Mouse (Mus musculus) midbrain, embryonic 12.5 days (tissue): ENCODE results near the gene Catsper2. TPM values are rescaled to one million over a fixed set of nuclear protein-coding genes. Genes with fewer than 3 reads are reported as not detected.

Experiments
- ATAC-seq: fragments of 200-750 bp; cut with Nextera tagmentation; 2 replicates; pipeline ENCODE4 v1.8.0; 2017; ENCODE audit warnings: low read depth, moderate TSS enrichment, moderate library complexity; ENCODE audit not compliant: low FRiP score
- H3K27ac ChIP-seq: fragments of 300-500 bp; sonication (generic); replicated peaks from 2 replicates; pipeline ENCODE4 v1.5.1; 2016; ENCODE audit warnings: mild to moderate bottlenecking
- H3K27me3 ChIP-seq: fragments of 300-500 bp; sonication (generic); 2 replicates; pipeline ENCODE4 v1.6.1; 2016; ENCODE audit warnings: mild to moderate bottlenecking
- H3K36me3 ChIP-seq: fragments of 300-500 bp; sonication (generic); 2 replicates; pipeline ENCODE4 v1.6.1; 2016
- H3K4me1 ChIP-seq: fragments of 300-500 bp; sonication (generic); 2 replicates; pipeline ENCODE4 v1.6.1; 2016
- H3K4me2 ChIP-seq: fragments of 300-500 bp; sonication (generic); replicated peaks from 2 replicates; pipeline ENCODE4 v1.6.1; 2016; ENCODE audit warnings: mild to moderate bottlenecking, moderate library complexity
- H3K4me3 ChIP-seq: fragments of 300-500 bp; sonication (generic); 2 replicates; pipeline ENCODE4 v1.5.1; 2016; ENCODE audit warnings: mild to moderate bottlenecking
- H3K9ac ChIP-seq: fragments of 300-500 bp; sonication (generic); replicated peaks from 2 replicates; pipeline ENCODE4 v1.6.1; 2016; ENCODE audit warnings: mild to moderate bottlenecking, moderate library complexity
- H3K9me3 ChIP-seq: fragments of 300-500 bp; sonication (generic); 2 replicates; pipeline ENCODE4 v1.6.1; 2016; ENCODE audit warnings: mild to moderate bottlenecking
- WGBS: fragments of 180-500 bp; shearing (Covaris S2); methylation state at CpG from one replicate; pipeline ENCODE4 v1.1.7; 2016; 5-methylcytosine and 5-hydroxymethylcytosine counted together
- polyA plus RNA-seq: library from polyadenylated mRNA; unstranded; fragments of >200 nt; fragmentation: Nextera tagmentation; extraction: Ambion mirVana; gene quantifications from 2 replicates; pipeline ENCODE4 v1.2.1, GENCODE M21; 2016

Catsper2 gene
- polyA plus RNA-seq, 1 experiment from 2014 or later = 3.3 TPM

GRCm38 (mm10) chr2:121447006-121447405 is 33.4 kb upstream of the Catsper2 start:
- ATAC-seq = no peak
- WGBS = 85% methylated on average over 3 of the region's 3 CpGs

GRCm38 (mm10) chr2:121446506-121446905 is 32.9 kb upstream of the Catsper2 start:
- 89% methylated on average over 4 of the region's 4 CpGs for WGBS
- H3K9me3 ChIP-seq = no peaks in the 10 kb centered on the region

More at GRCm38 (mm10) chr2:121447006-121447405, 33.4 kb upstream of the Catsper2 start:
- H3K4me1 ChIP-seq = peaks cover 33% of the 10 kb centered on the region
- 0 out of 2 replicates have a peak, but pooled peaks cover 9% of the 10 kb centered on the region for H3K36me3 ChIP-seq
- no peak overlapping the region for H3K4me2 ChIP-seq
- no peak overlapping the region for H3K27ac ChIP-seq
- H3K4me3 ChIP-seq = no peak overlapping the region
- H3K9me3 ChIP-seq = no peaks in the 10 kb centered on the region
- H3K27me3 ChIP-seq = peaks cover 14% of the 10 kb centered on the region
- H3K9ac ChIP-seq = no peak overlapping the region

GRCm38 (mm10) chr2:121445117-121445516 is 31.5 kb upstream of the Catsper2 start:
- Histone ChIP-seq H3K9me3 (no peaks in the 10 kb centered on the region), H3K4me3 (no peak overlapping the region), H3K27ac (no peak overlapping the region), H3K9ac (no peak overlapping the region), H3K27me3 (peaks cover 31% of the 10 kb centered on the region), H3K4me1 (peaks cover 25% of the 10 kb centered on the region), H3K36me3 (peaks cover 2% of the 10 kb centered on the region; the same call in 1 of the 2 replicates), H3K4me2 (no peak overlapping the region)
- no peak for ATAC-seq
- WGBS = 84% methylated on average over 3 of the region's 3 CpGs

More at GRCm38 (mm10) chr2:121446506-121446905, 32.9 kb upstream of the Catsper2 start:
- Histone ChIP-seq H3K27ac (no peak overlapping the region), H3K4me2 (no peak overlapping the region), H3K4me3 (no peak overlapping the region), H3K36me3 (0 out of 2 replicates have a peak, but pooled peaks cover 7% of the 10 kb centered on the region), H3K27me3 (peaks cover 19% of the 10 kb centered on the region), H3K4me1 (peaks cover 37% of the 10 kb centered on the region), H3K9ac (no peak overlapping the region)
- no peak for ATAC-seq

- Histone ChIP-seq H3K9ac (no peak within 1 kb of the TSS), H3K4me1 (peaks cover 24% of the 10 kb centered on the region), H3K4me2 (peak within 1 kb of the TSS; percentile 65), H3K27me3 (peaks cover 31% of the 10 kb centered on the region), H3K4me3 (no peak within 1 kb of the TSS), H3K27ac (no peak within 1 kb of the TSS), H3K36me3 (peaks cover 11% of the 10 kb centered on the region), H3K9me3 (no peaks in the 10 kb centered on the region)
- WGBS = 88% methylated on average over 1 of the region's 1 CpGs
- no peak for ATAC-seq
These were observed 30.6 kb upstream of the Catsper2 start, which contains the start of gene Ell3 for GRCm38 (mm10) chr2:121444178-121444577. TSS of gene Ell3 (minus strand) at chr2:121444278.

- H3K36me3 ChIP-seq = peaks cover 22% of the 10 kb centered on the region
- peaks cover 31% of the 10 kb centered on the region for H3K27me3 ChIP-seq
- H3K27ac ChIP-seq = no peak overlapping the region
- no peak overlapping the region for H3K9ac ChIP-seq
- 18% methylated on average over 8 of the region's 8 CpGs for WGBS
- H3K4me2 ChIP-seq = peak overlapping the region; percentile 65
- no peak for ATAC-seq
- no peaks in the 10 kb centered on the region for H3K9me3 ChIP-seq
- peaks cover 21% of the 10 kb centered on the region for H3K4me1 ChIP-seq
- no peak overlapping the region for H3K4me3 ChIP-seq
These were observed 29.4 kb upstream of the Catsper2 start for GRCm38 (mm10) chr2:121443068-121443349.

GRCm38 (mm10) chr2:121442259-121443067 is 28.9 kb upstream of the Catsper2 start:
- peak; percentile 52; the same call in 1 of the 2 replicates for ATAC-seq
- H3K9ac ChIP-seq = peak overlapping the region; percentile 8
- H3K9me3 ChIP-seq = no peaks in the 10 kb centered on the region
- H3K27me3 ChIP-seq = peaks cover 31% of the 10 kb centered on the region
- H3K36me3 ChIP-seq = peaks cover 28% of the 10 kb centered on the region
- peaks cover 19% of the 10 kb centered on the region for H3K4me1 ChIP-seq
- H3K4me2 ChIP-seq = peak overlapping the region; percentile 65
- H3K4me3 ChIP-seq = peak overlapping the region; percentile 34
- under 1% methylated on average over 30 of the region's 30 CpGs for WGBS
- H3K27ac ChIP-seq = no peak overlapping the region

- Histone ChIP-seq H3K4me1 (peaks cover 19% of the 10 kb centered on the region), H3K4me3 (peak overlapping the region; percentile 34), H3K27me3 (peaks cover 31% of the 10 kb centered on the region), H3K9ac (peak overlapping the region; percentile 8), H3K4me2 (peak overlapping the region; percentile 65), H3K36me3 (peaks cover 34% of the 10 kb centered on the region), H3K9me3 (no peaks in the 10 kb centered on the region), H3K27ac (no peak overlapping the region)
- no peak for ATAC-seq
- 9% methylated on average over 11 of the region's 11 CpGs for WGBS
These were observed 28.2 kb upstream of the Catsper2 start for GRCm38 (mm10) chr2:121441800-121442199.

GRCm38 (mm10) chr2:121440834-121441605 is 27.4 kb upstream of the Catsper2 start:
- Histone ChIP-seq H3K27ac (no peak overlapping the region), H3K27me3 (peaks cover 31% of the 10 kb centered on the region), H3K36me3 (peaks cover 40% of the 10 kb centered on the region), H3K4me3 (no peak overlapping the region), H3K9me3 (no peaks in the 10 kb centered on the region), H3K9ac (no peak overlapping the region), H3K4me2 (no peak overlapping the region), H3K4me1 (peaks cover 19% of the 10 kb centered on the region)
- WGBS = 61% methylated on average over 5 of the region's 5 CpGs
- ATAC-seq = no peak

GRCm38 (mm10) chr2:121439746-121440145 is 26.2 kb upstream of the Catsper2 start:
- no peak overlapping the region for H3K9ac ChIP-seq
- no peak overlapping the region for H3K4me2 ChIP-seq
- H3K27me3 ChIP-seq = peaks cover 31% of the 10 kb centered on the region
- H3K9me3 ChIP-seq = no peaks in the 10 kb centered on the region
- H3K27ac ChIP-seq = no peak overlapping the region
- no peak for ATAC-seq
- WGBS = 78% methylated on average over 4 of the region's 4 CpGs
- no peak overlapping the region for H3K4me3 ChIP-seq
- peaks cover 19% of the 10 kb centered on the region for H3K4me1 ChIP-seq
- peaks cover 52% of the 10 kb centered on the region for H3K36me3 ChIP-seq

GRCm38 (mm10) chr2:121434854-121435253 is 21.3 kb upstream of the Catsper2 start:
- Histone ChIP-seq H3K9ac (no peak overlapping the region), H3K27ac (no peak overlapping the region), H3K4me2 (no peak overlapping the region), H3K4me3 (no peak overlapping the region), H3K36me3 (peaks cover 97% of the 10 kb centered on the region), H3K9me3 (no peaks in the 10 kb centered on the region), H3K27me3 (no peaks in the 10 kb centered on the region), H3K4me1 (no peaks in the 10 kb centered on the region)
- ATAC-seq = no peak
- WGBS = 100% methylated on average over 1 of the region's 1 CpGs

GRCm38 (mm10) chr2:121425890-121426289 is 12.3 kb upstream of the Catsper2 start:
- Histone ChIP-seq H3K27me3 (no peaks in the 10 kb centered on the region), H3K27ac (no peak overlapping the region), H3K9me3 (no peaks in the 10 kb centered on the region), H3K9ac (no peak overlapping the region), H3K4me1 (no peaks in the 10 kb centered on the region), H3K4me3 (no peak overlapping the region), H3K4me2 (no peak overlapping the region), H3K36me3 (peaks cover 87% of the 10 kb centered on the region)
- ATAC-seq = no peak
- 88% methylated on average over 2 of the region's 2 CpGs for WGBS

- H3K27ac ChIP-seq = no peak overlapping the region
- WGBS = 96% methylated on average over 2 of the region's 2 CpGs
- H3K9me3 ChIP-seq = no peaks in the 10 kb centered on the region
- H3K4me2 ChIP-seq = no peak overlapping the region
- no peak for ATAC-seq
- peaks cover 75% of the 10 kb centered on the region for H3K36me3 ChIP-seq
- H3K27me3 ChIP-seq = no peaks in the 10 kb centered on the region
- H3K4me1 ChIP-seq = no peaks in the 10 kb centered on the region
- H3K4me3 ChIP-seq = no peak overlapping the region
- H3K9ac ChIP-seq = no peak overlapping the region
These were observed 9.6 kb upstream of the Catsper2 start for GRCm38 (mm10) chr2:121423166-121423565.
